In the genomic region with DNA sequence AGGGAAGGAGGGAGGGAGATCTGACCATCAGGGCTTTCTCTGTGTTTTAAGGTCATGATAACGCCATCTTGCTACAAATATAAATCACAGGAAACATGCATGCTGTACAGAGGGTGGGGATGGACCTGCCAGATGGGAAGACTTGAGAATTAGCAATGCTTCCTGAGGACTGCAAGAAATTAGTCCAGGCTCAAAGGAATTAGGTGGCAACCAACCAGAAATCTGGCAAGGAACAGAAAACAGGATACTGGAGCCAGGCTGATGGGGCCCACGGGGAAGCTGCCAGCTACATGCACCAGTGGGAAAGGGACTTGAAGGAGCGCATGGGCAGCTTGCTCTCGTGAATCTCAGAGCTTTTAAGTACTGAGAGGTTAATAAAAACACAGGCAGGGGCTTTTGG, we compare ENCODE assay signal across 8 mouse cellular contexts. TPM values are rescaled to one million over a fixed set of nuclear protein-coding genes. Genes with fewer than 3 reads are reported as not detected.
DNase-seq lines count a peak whose midpoint lies in the region; ATAC-seq and TF ChIP-seq lines count a peak whose summit lies in the region.

No protein-coding gene starts in this region.

- no peak overlapping the region for H3K27ac ChIP-seq in forebrain, postnatal 0 days (ENCODE audit: low read depth, low read length)
- no peak overlapping the region for H3K27ac ChIP-seq in forebrain, embryonic 13.5 days
- peak overlapping the region; percentile 13 for H3K27ac ChIP-seq in embryonic facial prominence, embryonic 15.5 days (replicated peaks)

- no peak overlapping the region for H3K4me3 ChIP-seq in forebrain, postnatal 0 days (ENCODE audit: low read depth, low read length)
- no peak overlapping the region for H3K4me3 ChIP-seq in forebrain, embryonic 13.5 days
- H3K4me3 ChIP-seq in embryonic facial prominence, embryonic 15.5 days (replicated peaks): no peak overlapping the region

- WGBS in forebrain, postnatal 0 days: 38% methylated on average over 4 of the region's 4 CpGs
- WGBS in forebrain, embryonic 13.5 days: 70% methylated on average over 4 of the region's 4 CpGs
- WGBS in embryonic facial prominence, embryonic 15.5 days: 26% methylated on average over 4 of the region's 4 CpGs

- no peak overlapping the region for H3K9ac ChIP-seq in forebrain, postnatal 0 days
- no peak overlapping the region for H3K9ac ChIP-seq in forebrain, embryonic 13.5 days
- H3K9ac ChIP-seq in embryonic facial prominence, embryonic 15.5 days: no peak overlapping the region

- H3K4me1 ChIP-seq in forebrain, postnatal 0 days (ENCODE audit: insufficient read depth): no peaks in the 10 kb centered on the region
- H3K4me1 ChIP-seq in forebrain, embryonic 13.5 days: no peaks in the 10 kb centered on the region
- peaks cover 16% of the 10 kb centered on the region for H3K4me1 ChIP-seq in embryonic facial prominence, embryonic 15.5 days

- no peaks in the 10 kb centered on the region for H3K36me3 ChIP-seq in forebrain, postnatal 0 days (ENCODE audit: insufficient read depth)
- no peaks in the 10 kb centered on the region for H3K36me3 ChIP-seq in forebrain, embryonic 13.5 days (ENCODE audit: poor library complexity, severe bottlenecking)
- H3K36me3 ChIP-seq in embryonic facial prominence, embryonic 15.5 days: no peaks in the 10 kb centered on the region

- intact Hi-C loops in left cerebral cortex, postnatal 4 days (cut with DNase I): no loop called here
- intact Hi-C loops in left cerebral cortex, postnatal 36 days (cut with DNase I): no loop called here

- peak; percentile 48 for ATAC-seq in forebrain, postnatal 0 days
- ATAC-seq in forebrain, embryonic 13.5 days: no peak
- 0 out of 2 replicates have a peak, but pooled peaks have one; percentile 24 for ATAC-seq in embryonic facial prominence, embryonic 15.5 days (ENCODE audit: insufficient number of reproducible peaks, low FRiP score, low TSS enrichment, low read depth)

- no peak overlapping the region for H3K4me2 ChIP-seq in forebrain, postnatal 0 days (ENCODE audit: low read depth)
- no peak overlapping the region for H3K4me2 ChIP-seq in forebrain, embryonic 13.5 days
- H3K4me2 ChIP-seq in embryonic facial prominence, embryonic 15.5 days (replicated peaks): no peak overlapping the region; the same call in 1 of the 2 replicates

- no peak for TF ChIP-seq POLR2A in brain, embryonic 14.5 days (IDR thresholded peaks at IDR 0.05; ENCODE audit: borderline replicate concordance, extremely low read depth, insufficient read depth, insufficient read length, poor library complexity, severe bottlenecking)

- no peak for TF ChIP-seq CTCF in forebrain, postnatal 0 days (IDR thresholded peaks at IDR 0.05; ENCODE audit: low read depth)
- TF ChIP-seq CTCF in brain, embryonic 14.5 days (IDR thresholded peaks at IDR 0.05; ENCODE audit: borderline replicate concordance, extremely low read depth, insufficient read depth, insufficient read length): no peak

- H3K27me3 ChIP-seq in forebrain, postnatal 0 days (ENCODE audit: insufficient read depth, low read length): no peaks in the 10 kb centered on the region
- H3K27me3 ChIP-seq in forebrain, embryonic 13.5 days: no peaks in the 10 kb centered on the region
- H3K27me3 ChIP-seq in embryonic facial prominence, embryonic 15.5 days: no peaks in the 10 kb centered on the region

- no peaks in the 10 kb centered on the region for H3K9me3 ChIP-seq in forebrain, postnatal 0 days (ENCODE audit: low read length)
- no peaks in the 10 kb centered on the region for H3K9me3 ChIP-seq in forebrain, embryonic 13.5 days (replicated peaks)
- no peaks in the 10 kb centered on the region for H3K9me3 ChIP-seq in embryonic facial prominence, embryonic 15.5 days (replicated peaks)

- peak; percentile 55 for DNase-seq in forebrain, postnatal 0 days
- peak; percentile 85 for DNase-seq in left cerebral cortex, postnatal 4 days
- DNase-seq in left cerebral cortex, postnatal 36 days (ENCODE audit: low spot score in 2 of 2): no peak
- DNase-seq in brain, embryonic 14.5 days (ENCODE audit: low read depth): peak; percentile 78
- no peak for DNase-seq in urinary bladder, postnatal 36 days (ENCODE audit: low spot score in 2 of 2)
- DNase-seq in urinary bladder, postnatal 14 days (ENCODE audit: low spot score): no peak

RNA-seq across cellular contexts. Expression of gene Timp3, which starts 59.5 kb away (rescaled TPM):
- total RNA-seq in forebrain, postnatal 0 days (2014; rRNA removed): 33.5 and 62.9 TPM in 2 replicates
- 17.2 and 33.6 TPM in 2 replicates for polyA plus RNA-seq in forebrain, postnatal 0 days (2015; fragmentation: Nextera tagmentation; extraction: Ambion mirVana)
- polyA plus RNA-seq in forebrain, embryonic 13.5 days (2015; fragmentation: Nextera tagmentation; extraction: Ambion mirVana): 13.3 and 13.6 TPM in 2 replicates
- total RNA-seq in left cerebral cortex, postnatal 4 days (2021): 10 to 100 TPM; 40.2 to 42.6 TPM
- 10 to 100 TPM; 53.4 to 70.4 TPM for total RNA-seq in left cerebral cortex, postnatal 36 days (2021)
- polyA plus RNA-seq in brain, embryonic 14.5 days (2012; rRNA removed): 13.4 and 22.8 TPM in 2 replicates
- 81.4 and 82.5 TPM in 2 replicates for polyA plus RNA-seq in embryonic facial prominence, embryonic 15.5 days (2015; fragmentation: Nextera tagmentation; extraction: Ambion mirVana)

Comparison
In these comparisons a context has a peak if more than half of its experiments do, and no peak if none do; other contexts are left out.
1. DNase-seq: peak in forebrain, postnatal 0 days (single experiment), left cerebral cortex, postnatal 4 days (single experiment) and brain, embryonic 14.5 days (single experiment); none in left cerebral cortex, postnatal 36 days (0 of 2), urinary bladder, postnatal 36 days (0 of 2) and urinary bladder, postnatal 14 days (single experiment).